In genomic region chr14:118005697-118006096, GRCm38 (mm10) we compare ENCODE assay signal across 8 mouse cellular contexts. TPM values are rescaled to one million over a fixed set of nuclear protein-coding genes. Genes with fewer than 3 reads are reported as not detected.
A peak's percentile ranks its signal among the peaks of the same experiment; 100 is the strongest.
DNase-seq lines count a peak whose midpoint lies in the region; ATAC-seq and TF ChIP-seq lines count a peak whose summit lies in the region.

No protein-coding gene starts in this region.

- no peak overlapping the region for H3K27ac ChIP-seq in forebrain, postnatal 0 days (ENCODE audit: low read depth, low read length)
- no peak overlapping the region for H3K27ac ChIP-seq in intestine, embryonic 15.5 days
- H3K27ac ChIP-seq in neural tube, embryonic 14.5 days (ENCODE audit: low read depth, low read length): no peak overlapping the region

- peak; percentile 6 for DNase-seq in ovary, postnatal 10 days (ENCODE audit: low spot score)
- DNase-seq in ovary, adult 18-20 months (ENCODE audit: low spot score): no peak
- peak; percentile 13 for DNase-seq in c-Kit-positive CD71-negative TER-119-negative erythroid progenitor cells, embryonic 14.5 days (ENCODE audit: low read depth)
- peak; percentile 74 for DNase-seq in forebrain, postnatal 0 days
- peak; percentile 55 to 64 for DNase-seq in left cerebral cortex, postnatal 10 days (ENCODE audit: extremely low spot score in 1 of 2, low spot score in 2 of 2)
- no peak for DNase-seq in spleen, adult 18-20 months

- H3K36me3 ChIP-seq in forebrain, postnatal 0 days (ENCODE audit: insufficient read depth): no peaks in the 10 kb centered on the region
- H3K36me3 ChIP-seq in intestine, embryonic 15.5 days: no peaks in the 10 kb centered on the region
- no peaks in the 10 kb centered on the region for H3K36me3 ChIP-seq in neural tube, embryonic 14.5 days (ENCODE audit: control insufficient read depth, insufficient read depth, low read length)

- intact Hi-C loops in left cerebral cortex, postnatal 10 days (cut with DNase I): loop anchor here (5.0 to 10.0 kb wide), 2 partner anchors 147 to 789 kb away; no protein-coding TSS in a partner anchor

- peak; percentile 78 for TF ChIP-seq CTCF in forebrain, postnatal 0 days (IDR thresholded peaks at IDR 0.05; ENCODE audit: low read depth)

- WGBS in forebrain, postnatal 0 days: 11% methylated on average over 5 of the region's 5 CpGs
- WGBS in intestine, embryonic 15.5 days: 18% methylated on average over 5 of the region's 5 CpGs
- 10% methylated on average over 5 of the region's 5 CpGs for WGBS in neural tube, embryonic 14.5 days

- no peaks in the 10 kb centered on the region for H3K27me3 ChIP-seq in forebrain, postnatal 0 days (ENCODE audit: insufficient read depth, low read length)
- no peaks in the 10 kb centered on the region for H3K27me3 ChIP-seq in intestine, embryonic 15.5 days (replicated peaks)
- no peaks in the 10 kb centered on the region for H3K27me3 ChIP-seq in neural tube, embryonic 14.5 days (ENCODE audit: control insufficient read depth, insufficient read depth, low read length)

- H3K9ac ChIP-seq in forebrain, postnatal 0 days: no peak overlapping the region
- H3K9ac ChIP-seq in intestine, embryonic 15.5 days: no peak overlapping the region
- H3K9ac ChIP-seq in neural tube, embryonic 14.5 days (replicated peaks; ENCODE audit: low read depth, low read length): no peak overlapping the region

- H3K4me1 ChIP-seq in forebrain, postnatal 0 days (ENCODE audit: insufficient read depth): no peaks in the 10 kb centered on the region
- H3K4me1 ChIP-seq in intestine, embryonic 15.5 days (replicated peaks): peaks cover 13% of the 10 kb centered on the region
- peaks cover 11% of the 10 kb centered on the region; the same call in 1 of the 2 replicates for H3K4me1 ChIP-seq in neural tube, embryonic 14.5 days (ENCODE audit: control insufficient read depth, insufficient read depth, low read length)

- H3K9me3 ChIP-seq in forebrain, postnatal 0 days (ENCODE audit: low read length): no peaks in the 10 kb centered on the region
- H3K9me3 ChIP-seq in intestine, embryonic 15.5 days: no peaks in the 10 kb centered on the region
- no peaks in the 10 kb centered on the region for H3K9me3 ChIP-seq in neural tube, embryonic 14.5 days (ENCODE audit: control insufficient read depth, low read length)

- no peak overlapping the region for H3K4me3 ChIP-seq in forebrain, postnatal 0 days (ENCODE audit: low read depth, low read length)
- H3K4me3 ChIP-seq in intestine, embryonic 15.5 days (replicated peaks): no peak overlapping the region
- no peak overlapping the region for H3K4me3 ChIP-seq in neural tube, embryonic 14.5 days (ENCODE audit: low read depth, low read length)

- H3K4me2 ChIP-seq in forebrain, postnatal 0 days (ENCODE audit: low read depth): no peak overlapping the region
- no peak overlapping the region for H3K4me2 ChIP-seq in intestine, embryonic 15.5 days (replicated peaks)
- no peak overlapping the region for H3K4me2 ChIP-seq in neural tube, embryonic 14.5 days (ENCODE audit: low read depth, low read length)

- peak; percentile 33; the same call in 1 of the 2 replicates for ATAC-seq in forebrain, postnatal 0 days
- ATAC-seq in intestine, embryonic 15.5 days: 0 out of 2 replicates have a peak, but pooled peaks have one; percentile 21
- peak; percentile 75 for ATAC-seq in neural tube, embryonic 14.5 days (ENCODE audit: low read depth)

RNA-seq across cellular contexts. Expression of gene Dct, which starts 46.3 kb away (rescaled TPM):
- 1.0 and 1.8 TPM in 2 replicates for total RNA-seq in forebrain, postnatal 0 days (2014; rRNA removed)
- polyA plus RNA-seq in forebrain, postnatal 0 days (2015; fragmentation: Nextera tagmentation; extraction: Ambion mirVana): 1.0 and 1.2 TPM in 2 replicates
- polyA plus RNA-seq in intestine, embryonic 15.5 days (2015; fragmentation: Nextera tagmentation; extraction: Ambion mirVana): 1.4 and 1.5 TPM in 2 replicates
- total RNA-seq in left cerebral cortex, postnatal 10 days (2021): under 1 TPM; 0.18 to 0.21 TPM
- 0.68 and 0.75 TPM in 2 replicates for polyA plus RNA-seq in neural tube, embryonic 14.5 days (2014; fragmentation: Nextera tagmentation; extraction: Ambion mirVana)

Comparison
In these comparisons a context has a peak if more than half of its experiments do, and no peak if none do; other contexts are left out.
1. DNase-seq: peak in ovary, postnatal 10 days (single experiment), c-Kit-positive CD71-negative TER-119-negative erythroid progenitor cells, embryonic 14.5 days (single experiment), forebrain, postnatal 0 days (single experiment) and left cerebral cortex, postnatal 10 days (2 of 2); none in ovary, adult 18-20 months (single experiment) and spleen, adult 18-20 months (0 of 2).
2. ATAC-seq: peak in every context shown above with its lines; median percentile 75 in neural tube, embryonic 14.5 days; 33 in forebrain, postnatal 0 days; 21 in intestine, embryonic 15.5 days.